Mouse (Mus musculus): ENCODE measurements around the gene Hist1h4h. TPM values are rescaled to one million over a fixed set of nuclear protein-coding genes. Genes with fewer than 3 reads are reported as not detected.

Hist1h4h gene
- 6.9 and 8.1 TPM in 2 replicates for polyA plus RNA-seq (2015; fragmentation: Nextera tagmentation; extraction: Ambion mirVana)

DNA sequence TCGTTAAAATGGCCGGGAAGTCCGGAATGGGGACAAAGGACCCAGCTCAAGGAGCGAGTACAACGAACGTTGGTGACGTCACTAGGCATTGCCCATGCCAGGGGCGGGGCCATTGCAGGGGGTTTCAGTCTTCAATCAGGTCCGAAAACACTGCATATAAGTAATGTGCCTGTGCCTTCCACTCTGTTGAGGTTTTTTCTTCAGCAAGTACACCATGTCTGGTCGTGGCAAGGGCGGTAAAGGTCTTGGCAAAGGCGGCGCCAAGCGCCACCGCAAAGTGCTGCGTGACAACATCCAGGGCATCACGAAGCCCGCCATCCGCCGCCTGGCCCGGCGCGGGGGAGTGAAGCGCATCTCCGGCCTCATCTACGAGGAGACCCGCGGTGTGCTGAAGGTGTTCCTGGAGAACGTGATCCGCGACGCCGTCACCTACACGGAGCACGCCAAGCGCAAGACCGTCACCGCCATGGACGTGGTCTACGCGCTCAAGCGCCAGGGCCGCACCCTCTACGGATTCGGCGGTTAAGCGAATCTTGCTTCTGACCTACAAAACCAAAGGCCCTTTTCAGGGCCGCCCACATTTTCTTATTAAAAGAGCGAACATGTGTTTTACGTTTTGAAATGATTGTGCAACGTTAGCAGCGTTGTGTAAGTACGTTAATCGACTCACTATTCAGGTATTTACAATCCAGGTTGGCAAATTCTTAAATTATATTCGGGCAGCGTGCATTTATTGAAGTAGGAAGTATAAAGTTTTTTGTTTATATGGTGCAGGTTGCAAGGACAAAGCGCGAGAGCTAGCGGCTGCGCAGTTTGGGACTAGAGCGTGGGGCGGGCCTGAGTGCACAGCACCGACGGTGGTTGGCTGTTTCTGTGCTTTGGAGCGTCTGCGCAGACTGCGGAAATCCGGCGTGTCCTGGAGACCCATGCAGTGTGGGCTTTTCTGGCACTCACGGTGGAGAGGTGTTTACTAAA lies at the start of gene Hist1h4h:
Gene Hist1h4h (plus strand): TSS at position 150 of the 975 bp plus-strand sequence.
- under 1% methylated on average over 64 of the region's 70 CpGs for WGBS
- Histone ChIP-seq H3K27me3 (no peaks in the 10 kb centered on the region), H3K9me3 (no peaks in the 10 kb centered on the region), H3K9ac (peak within 1 kb of the TSS; percentile 57), H3K4me1 (peaks cover 32% of the 10 kb centered on the region), H3K4me3 (peak within 1 kb of the TSS; percentile 48), H3K4me2 (peak within 1 kb of the TSS; percentile 66), H3K27ac (peak within 1 kb of the TSS; percentile 98), H3K36me3 (no peaks in the 10 kb centered on the region)
- peak; percentile 77 for ATAC-seq (ENCODE audit: borderline replicate concordance, extremely low read depth, low FRiP score, low TSS enrichment)

DNA sequence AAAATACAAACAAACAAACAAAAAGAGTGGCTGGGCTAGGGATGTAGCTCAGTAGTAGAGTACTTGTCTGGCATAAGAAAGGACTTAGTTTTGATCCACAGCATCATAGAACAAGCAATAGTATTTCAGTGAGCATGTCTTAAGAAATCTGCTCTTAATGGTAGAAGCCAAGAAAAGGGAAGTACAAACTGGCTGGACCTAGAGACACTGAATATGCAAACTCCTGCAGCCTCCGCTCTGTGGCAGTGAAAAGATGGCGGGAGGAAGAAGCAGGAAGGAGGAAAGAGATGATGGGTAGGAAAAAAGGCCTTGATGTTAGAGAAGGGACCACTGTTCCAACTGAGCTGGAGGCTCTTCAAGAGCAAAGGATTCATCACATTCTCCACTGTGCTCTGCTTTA lies 47.7 kb upstream of the Hist1h4h start:
- no peaks in the 10 kb centered on the region for H3K9me3 ChIP-seq
- H3K4me1 ChIP-seq: peaks cover 4% of the 10 kb centered on the region; the same call in 1 of the 2 replicates
- H3K27ac ChIP-seq: no peak overlapping the region
- no peak overlapping the region for H3K4me3 ChIP-seq
- no peak overlapping the region for H3K9ac ChIP-seq
- H3K27me3 ChIP-seq: no peaks in the 10 kb centered on the region
- ATAC-seq (ENCODE audit: borderline replicate concordance, extremely low read depth, low FRiP score, low TSS enrichment): no peak
- WGBS: 75% methylated on average over 2 of the region's 2 CpGs
- no peaks in the 10 kb centered on the region for H3K36me3 ChIP-seq
- H3K4me2 ChIP-seq: no peak overlapping the region

DNA sequence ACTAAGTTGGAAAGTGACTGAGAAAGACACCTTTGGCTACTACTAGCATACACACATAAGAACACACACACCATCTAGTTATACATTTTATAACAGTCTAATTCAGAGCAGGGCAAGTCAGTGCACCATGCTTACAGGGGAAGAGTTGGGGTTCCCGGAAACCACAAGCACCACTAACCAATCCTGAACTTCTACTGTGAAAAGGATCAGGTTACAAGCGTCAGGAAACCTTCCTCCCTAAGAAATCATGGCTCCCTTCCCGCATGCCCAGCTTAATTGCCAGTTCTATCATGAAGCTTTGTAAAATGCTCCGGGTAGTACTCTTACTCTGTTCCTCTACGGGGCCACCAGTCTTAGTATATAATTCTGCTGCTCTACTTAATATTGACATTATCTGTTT lies 45.6 kb upstream of the Hist1h4h start:
- Histone ChIP-seq H3K4me1 (peaks cover 5% of the 10 kb centered on the region; the same call in 1 of the 2 replicates), H3K27ac (no peak overlapping the region), H3K27me3 (no peaks in the 10 kb centered on the region), H3K36me3 (no peaks in the 10 kb centered on the region), H3K9ac (no peak overlapping the region), H3K4me2 (no peak overlapping the region), H3K9me3 (no peaks in the 10 kb centered on the region), H3K4me3 (no peak overlapping the region)
- 38% methylated on average over 5 of the region's 5 CpGs for WGBS
- ATAC-seq (ENCODE audit: borderline replicate concordance, extremely low read depth, low FRiP score, low TSS enrichment): no peak

DNA sequence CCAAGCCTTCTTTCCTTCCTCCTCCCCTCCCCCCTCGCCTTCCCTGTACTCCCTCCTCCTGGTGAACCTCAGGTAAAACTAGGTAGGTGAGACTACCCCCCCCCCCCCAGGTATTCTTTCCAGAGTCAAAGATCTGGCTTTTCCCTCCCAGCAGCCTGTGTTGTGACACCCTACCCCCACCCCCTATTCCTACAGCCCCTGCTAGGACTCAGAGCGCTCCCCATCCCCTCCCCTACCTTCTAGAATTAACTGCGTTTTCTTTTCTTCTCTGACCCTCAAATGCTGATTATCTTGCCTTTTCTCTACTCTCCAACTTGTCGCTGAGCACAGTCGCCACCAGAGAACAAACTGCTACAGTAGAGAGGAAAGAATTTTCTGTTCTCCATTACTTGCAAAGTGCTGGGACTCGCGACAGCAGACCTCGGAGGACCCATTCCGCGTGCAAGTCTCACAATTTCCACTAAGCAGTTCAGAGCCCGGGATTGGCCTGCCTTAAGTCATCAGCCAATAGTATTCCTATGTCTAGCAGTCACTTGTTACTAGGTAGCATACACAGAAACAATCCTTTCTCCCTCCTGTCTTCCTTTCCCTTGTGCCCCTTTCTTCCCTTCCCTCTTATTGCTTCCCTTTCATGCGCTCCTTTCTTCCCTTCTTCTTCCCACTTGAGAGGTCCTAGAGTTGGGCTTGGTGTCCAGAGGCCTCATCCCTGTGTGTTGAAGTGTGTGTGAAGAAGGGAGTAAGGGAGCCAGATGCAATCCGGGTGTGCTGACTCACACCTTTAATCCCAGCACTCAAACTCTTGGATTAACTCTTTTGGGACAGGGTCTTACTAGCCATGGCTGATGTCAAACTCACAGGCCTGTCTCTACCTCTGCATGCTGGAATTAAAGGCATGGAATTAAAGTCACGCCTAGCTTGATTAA lies 42.2 kb upstream of the Hist1h4h start, which contains the start of gene Btn2a2:
Gene Btn2a2 (minus strand): TSS at position 458 of the 923 bp plus-strand sequence.
- ATAC-seq (ENCODE audit: borderline replicate concordance, extremely low read depth, low FRiP score, low TSS enrichment): peak; percentile 94
- no peak within 1 kb of the TSS for H3K27ac ChIP-seq
- H3K9me3 ChIP-seq: no peaks in the 10 kb centered on the region
- WGBS: 2% methylated on average over 13 of the region's 14 CpGs
- H3K4me3 ChIP-seq: peak within 1 kb of the TSS; percentile 35
- H3K9ac ChIP-seq: no peak within 1 kb of the TSS
- peak within 1 kb of the TSS; percentile 68 for H3K4me2 ChIP-seq
- peaks cover 5% of the 10 kb centered on the region; the same call in 1 of the 2 replicates for H3K4me1 ChIP-seq
- no peaks in the 10 kb centered on the region for H3K36me3 ChIP-seq
- no peaks in the 10 kb centered on the region for H3K27me3 ChIP-seq

DNA sequence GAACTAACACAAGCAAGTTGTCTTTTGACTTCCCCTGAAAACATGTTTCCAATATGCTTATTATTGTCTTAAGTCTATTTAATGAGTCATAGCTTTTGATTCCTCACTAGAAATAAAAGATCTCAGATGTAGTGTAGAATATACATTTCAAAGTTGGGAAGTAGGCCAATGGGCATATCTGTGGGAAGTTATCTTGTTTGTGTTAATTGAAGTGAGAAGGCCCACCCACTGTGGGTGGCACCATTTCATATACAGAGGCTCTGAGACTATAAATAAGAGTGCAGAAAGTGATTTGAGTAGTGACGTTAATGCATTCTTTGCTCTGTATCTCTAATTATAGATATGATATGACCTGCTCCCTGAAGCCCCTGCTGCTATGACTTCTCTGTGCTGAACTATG lies 40.0 kb upstream of the Hist1h4h start:
- no peak for ATAC-seq (ENCODE audit: borderline replicate concordance, extremely low read depth, low FRiP score, low TSS enrichment)
- WGBS: 32% methylated on average over 1 of the region's 1 CpGs
- no peak overlapping the region for H3K4me3 ChIP-seq
- no peaks in the 10 kb centered on the region for H3K27me3 ChIP-seq
- H3K27ac ChIP-seq: no peak overlapping the region
- H3K9ac ChIP-seq: no peak overlapping the region
- no peaks in the 10 kb centered on the region for H3K9me3 ChIP-seq
- peaks cover 5% of the 10 kb centered on the region; the same call in 1 of the 2 replicates for H3K4me1 ChIP-seq
- H3K36me3 ChIP-seq: no peaks in the 10 kb centered on the region
- H3K4me2 ChIP-seq: no peak overlapping the region

DNA sequence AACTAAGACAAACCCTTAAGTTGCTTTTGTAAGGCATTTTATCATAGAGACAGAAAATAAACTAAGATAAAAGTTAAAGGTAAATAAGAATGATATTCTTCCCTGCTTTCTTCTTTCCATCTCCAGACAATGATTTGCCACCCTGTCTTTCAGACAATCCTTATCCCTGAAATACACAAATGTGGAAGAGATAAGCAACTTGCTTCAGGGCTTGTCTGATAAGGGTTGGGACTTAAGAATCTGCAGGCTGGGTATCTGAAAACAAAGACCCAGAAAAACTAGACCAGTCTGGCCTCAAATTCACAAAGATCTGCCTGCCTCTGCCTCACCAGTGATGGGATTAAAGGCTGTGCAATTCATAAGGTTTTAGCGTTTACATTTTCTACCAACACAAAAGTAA lies 39.6 kb upstream of the Hist1h4h start:
- Histone ChIP-seq H3K4me2 (no peak overlapping the region), H3K27me3 (no peaks in the 10 kb centered on the region), H3K27ac (no peak overlapping the region), H3K4me1 (peaks cover 5% of the 10 kb centered on the region; the same call in 1 of the 2 replicates), H3K9me3 (no peaks in the 10 kb centered on the region), H3K4me3 (no peak overlapping the region), H3K36me3 (no peaks in the 10 kb centered on the region), H3K9ac (no peak overlapping the region)
- WGBS: 15% methylated on average over 1 of the region's 1 CpGs
- ATAC-seq (ENCODE audit: borderline replicate concordance, extremely low read depth, low FRiP score, low TSS enrichment): no peak

DNA sequence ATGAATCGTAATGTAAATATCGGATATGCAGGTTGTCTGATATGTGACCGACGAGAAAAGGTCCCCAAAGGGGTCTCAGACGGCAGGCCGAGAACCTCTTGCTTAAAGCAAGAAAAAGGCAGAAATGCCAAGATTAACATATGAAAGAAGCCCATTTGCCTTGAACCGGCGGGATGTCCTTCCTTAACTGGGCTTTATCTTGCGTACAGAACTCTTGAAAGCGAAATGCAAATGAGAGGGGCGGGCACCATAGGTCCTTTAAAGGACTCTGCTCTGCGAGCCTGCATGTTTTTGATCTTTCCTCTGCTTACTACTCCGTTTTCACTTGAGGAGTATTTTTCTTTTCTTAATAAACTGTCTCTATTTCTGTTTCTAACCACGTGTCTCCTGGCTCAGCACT lies 38.9 kb upstream of the Hist1h4h start:
- Histone ChIP-seq H3K4me1 (peaks cover 8% of the 10 kb centered on the region), H3K4me3 (peak overlapping the region; percentile 27), H3K36me3 (no peaks in the 10 kb centered on the region), H3K9ac (no peak overlapping the region; the same call in 1 of the 2 replicates), H3K9me3 (no peaks in the 10 kb centered on the region), H3K4me2 (peak overlapping the region; percentile 50), H3K27ac (no peak overlapping the region), H3K27me3 (no peaks in the 10 kb centered on the region)
- no peak for ATAC-seq (ENCODE audit: borderline replicate concordance, extremely low read depth, low FRiP score, low TSS enrichment)
- WGBS: 8% methylated on average over 14 of the region's 14 CpGs

DNA sequence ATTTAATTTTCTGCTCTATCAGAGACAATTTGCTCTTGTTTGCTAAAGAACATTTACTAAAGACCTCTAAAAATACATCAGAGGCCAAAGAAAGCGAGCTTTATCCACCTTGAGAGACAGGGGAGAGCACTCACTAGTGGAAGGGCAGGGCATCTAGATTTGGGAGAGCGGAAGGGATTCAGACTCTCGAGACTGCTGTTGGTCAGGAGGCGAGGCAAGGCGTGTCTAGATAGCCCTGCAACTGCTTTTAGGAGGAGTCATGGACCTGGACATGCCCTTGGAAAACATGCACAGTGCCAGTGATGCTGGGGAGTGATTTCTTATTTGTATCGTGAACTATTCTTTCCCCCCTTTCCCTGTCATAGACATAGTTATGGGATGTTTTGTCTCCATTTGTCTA lies 35.3 kb upstream of the Hist1h4h start:
- no peak for ATAC-seq (ENCODE audit: borderline replicate concordance, extremely low read depth, low FRiP score, low TSS enrichment)
- WGBS: 82% methylated on average over 6 of the region's 6 CpGs
- Histone ChIP-seq H3K27me3 (no peaks in the 10 kb centered on the region), H3K27ac (no peak overlapping the region), H3K9ac (no peak overlapping the region), H3K36me3 (no peaks in the 10 kb centered on the region), H3K4me2 (no peak overlapping the region), H3K9me3 (no peaks in the 10 kb centered on the region), H3K4me3 (no peak overlapping the region), H3K4me1 (peaks cover 26% of the 10 kb centered on the region)

DNA sequence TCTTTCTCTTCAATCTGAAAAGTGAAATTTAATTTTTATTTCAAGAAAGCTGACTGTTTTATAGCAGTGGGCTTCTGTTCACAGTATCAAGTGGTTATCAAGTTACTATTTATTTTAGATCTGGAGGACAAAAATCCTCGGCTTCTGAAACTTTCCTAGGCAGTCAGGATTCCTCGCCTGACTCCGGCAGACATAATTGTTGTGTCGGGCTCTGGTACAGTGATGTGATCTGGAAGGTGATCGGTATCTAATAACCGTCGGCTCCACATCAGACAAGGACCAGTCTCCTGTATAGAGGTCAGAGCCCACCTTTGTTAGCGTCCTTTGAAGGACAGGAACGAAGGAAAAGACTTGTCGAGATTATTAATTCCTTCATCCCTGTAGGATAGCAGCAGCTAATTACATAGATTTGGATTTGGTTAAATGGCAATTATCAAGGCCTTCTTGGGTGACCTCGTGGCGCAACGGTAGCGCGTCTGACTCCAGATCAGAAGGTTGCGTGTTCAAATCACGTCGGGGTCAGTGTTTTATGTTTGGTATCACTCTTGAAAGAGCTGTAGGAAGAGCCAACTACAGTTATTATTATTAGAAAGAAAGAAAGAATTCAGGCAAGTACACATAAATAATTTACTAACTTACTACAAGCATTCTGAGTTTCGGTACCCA lies 33.1 kb upstream of the Hist1h4h start:
- peak overlapping the region; percentile 29 for H3K4me3 ChIP-seq
- ATAC-seq (ENCODE audit: borderline replicate concordance, extremely low read depth, low FRiP score, low TSS enrichment): no peak
- H3K36me3 ChIP-seq: no peaks in the 10 kb centered on the region
- peaks cover 35% of the 10 kb centered on the region for H3K4me1 ChIP-seq
- 6% methylated on average over 19 of the region's 19 CpGs for WGBS
- no peak overlapping the region for H3K27ac ChIP-seq
- H3K4me2 ChIP-seq: peak overlapping the region; percentile 55
- no peak overlapping the region for H3K9ac ChIP-seq
- no peaks in the 10 kb centered on the region for H3K27me3 ChIP-seq
- H3K9me3 ChIP-seq: no peaks in the 10 kb centered on the region

DNA sequence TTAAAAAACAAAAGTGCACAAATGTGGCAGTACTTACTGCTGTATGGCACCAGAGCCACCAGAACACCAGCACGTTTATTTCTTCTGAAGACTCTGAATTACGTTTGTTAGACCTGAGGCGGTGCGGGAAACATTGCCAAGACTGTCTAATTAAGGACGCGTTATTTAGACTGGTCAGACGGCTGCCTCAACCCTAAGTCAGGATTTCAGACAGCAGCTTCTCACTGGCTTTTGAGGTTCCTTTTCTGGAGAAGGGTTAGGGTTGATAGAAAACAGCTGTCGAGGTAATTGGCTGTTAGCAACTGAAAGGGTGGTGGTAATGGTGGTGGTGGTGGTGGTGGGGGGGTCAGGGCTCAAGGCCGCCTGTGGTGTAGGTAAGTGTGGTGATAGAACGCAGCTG lies 32.2 kb upstream of the Hist1h4h start:
- H3K9me3 ChIP-seq: no peaks in the 10 kb centered on the region
- peaks cover 35% of the 10 kb centered on the region for H3K4me1 ChIP-seq

DNA sequence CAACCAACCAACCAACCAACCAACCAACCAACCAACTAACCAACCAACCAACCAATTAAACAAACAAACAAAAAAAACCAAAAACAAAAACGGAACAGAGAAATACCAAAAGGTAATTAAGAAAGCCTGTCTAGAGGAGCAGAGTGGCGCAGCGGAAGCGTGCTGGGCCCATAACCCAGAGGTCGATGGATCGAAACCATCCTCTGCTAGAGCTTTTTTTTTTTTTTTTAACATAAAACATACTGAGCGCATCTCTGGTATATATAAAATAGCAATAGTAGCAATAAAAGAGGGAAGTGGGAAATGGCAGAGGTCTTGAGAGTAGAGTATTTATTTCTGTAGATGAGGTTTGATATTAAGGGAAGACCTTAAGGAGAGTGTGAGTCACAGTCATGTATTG lies 30.9 kb upstream of the Hist1h4h start:
- 20% methylated on average over 7 of the region's 7 CpGs for WGBS
- no peaks in the 10 kb centered on the region for H3K9me3 ChIP-seq
- no peak for ATAC-seq (ENCODE audit: borderline replicate concordance, extremely low read depth, low FRiP score, low TSS enrichment)
- no peaks in the 10 kb centered on the region for H3K27me3 ChIP-seq
- H3K36me3 ChIP-seq: no peaks in the 10 kb centered on the region
- no peak overlapping the region for H3K4me3 ChIP-seq
- no peak overlapping the region for H3K9ac ChIP-seq
- H3K4me1 ChIP-seq: peaks cover 36% of the 10 kb centered on the region
- no peak overlapping the region for H3K27ac ChIP-seq
- H3K4me2 ChIP-seq: 0 out of 2 replicates have a peak overlapping the region, but pooled peaks have one; percentile 55

More for the DNA sequence above, 32.2 kb upstream of the Hist1h4h start:
- Histone ChIP-seq H3K36me3 (no peaks in the 10 kb centered on the region), H3K4me2 (peak overlapping the region; percentile 55), H3K27ac (no peak overlapping the region), H3K4me3 (peak overlapping the region; percentile 29), H3K27me3 (no peaks in the 10 kb centered on the region), H3K9ac (no peak overlapping the region)
- ATAC-seq (ENCODE audit: borderline replicate concordance, extremely low read depth, low FRiP score, low TSS enrichment): peak; percentile 73; the same call in 1 of the 2 replicates
- WGBS: 8% methylated on average over 10 of the region's 10 CpGs
